Mouse (Mus musculus) ES-E14 (cell line): ENCODE data around the gene Eif4g1.

ENCODE experiments used
- CHD2 ChIP-seq: IDR thresholded peaks from 2 replicates; pipeline ENCODE4 v1.6.1; 2014; ENCODE audit warnings: mild to moderate bottlenecking, low read depth, low read length, inconsistent platforms
- HCFC1 ChIP-seq: IDR thresholded peaks from 2 replicates; pipeline ENCODE4 v1.6.1; 2012; ENCODE audit warnings: low read length, inconsistent platforms, borderline replicate concordance; ENCODE audit not compliant: insufficient read depth
- MAFK ChIP-seq: IDR thresholded peaks from 2 replicates; pipeline ENCODE4 v1.6.1; 2014; ENCODE audit warnings: mild to moderate bottlenecking, low read depth, low read length, inconsistent platforms; ENCODE audit not compliant: insufficient read depth

DNA sequence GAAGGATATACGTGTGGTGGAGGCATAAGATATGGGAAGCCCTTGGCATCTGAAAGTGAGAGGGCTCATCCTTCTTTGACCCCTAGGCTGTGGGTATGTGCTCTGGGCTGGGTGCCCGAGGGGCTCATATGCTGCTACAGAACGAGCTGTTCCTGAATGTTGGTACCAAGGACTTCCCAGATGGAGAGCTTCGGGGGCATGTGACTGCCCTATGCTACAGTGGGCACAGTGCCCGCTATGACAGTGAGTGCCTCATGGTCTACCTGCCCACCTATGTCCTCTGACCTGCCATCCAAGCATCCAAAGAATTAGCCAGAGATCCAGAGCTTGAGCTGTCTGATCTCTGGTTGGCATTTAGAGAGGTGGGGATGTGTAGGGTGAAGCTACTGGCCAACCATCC lies 68.7 kb downstream of the Eif4g1 start:
- no peak for TF ChIP-seq MAFK
- no peak for TF ChIP-seq CHD2
- no peak for TF ChIP-seq HCFC1
